In the genomic region with DNA sequence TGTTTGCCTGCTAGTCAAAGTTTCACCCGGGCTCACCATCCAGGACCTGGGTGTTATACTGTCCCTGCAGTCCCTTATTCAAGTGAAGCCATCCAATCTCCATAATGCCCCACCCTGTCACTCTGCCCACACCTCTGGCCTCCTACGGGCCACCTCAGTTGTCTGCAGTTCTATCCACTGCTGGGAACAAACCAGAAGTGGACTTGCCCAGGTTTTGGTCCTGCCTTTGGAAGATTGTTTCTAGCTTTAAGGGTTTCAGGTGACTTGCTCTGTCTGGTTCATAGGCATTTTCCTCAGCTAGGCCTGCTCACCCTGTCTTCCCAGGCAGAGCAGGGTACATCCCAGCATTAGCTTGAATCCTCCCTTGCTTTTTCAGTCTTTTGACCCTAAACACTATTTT, we compare ENCODE assay signal across 13 mouse cellular contexts. TPM values are rescaled to one million over a fixed set of nuclear protein-coding genes. Genes with fewer than 3 reads are reported as not detected.
A peak's percentile ranks its signal among the peaks of the same experiment; 100 is the strongest.
DNase-seq lines count a peak whose midpoint lies in the region; ATAC-seq lines count a peak whose summit lies in the region.
"Had no signal": no experiment of that assay in that cellular context is flagged by ENCODE, and none has a peak within 500 bp of the region (broad histone marks: within the 10 kb centered on the region; RNA-seq: fewer than 3 reads in every experiment).

No protein-coding gene starts in this region.

- H3K27ac ChIP-seq in hindbrain, embryonic 11.5 days (ENCODE audit: low read depth, low read length), result 0 out of 2 replicates have a peak overlapping the region, but pooled peaks have one; percentile 27
- no peak overlapping the region for H3K27ac ChIP-seq in hindbrain, embryonic 13.5 days
- peak overlapping the region; percentile 7; the same call in 1 of the 2 replicates for H3K27ac ChIP-seq in neural tube, embryonic 13.5 days (replicated peaks)
- peak overlapping the region; percentile 95 for H3K27ac ChIP-seq in stomach, embryonic 16.5 days (ENCODE audit: low read length)
- H3K27ac ChIP-seq: layer of hippocampus, adult 2 months had no signal

- no peak overlapping the region for H3K9ac ChIP-seq in hindbrain, embryonic 11.5 days (ENCODE audit: low read depth, low read length)
- no peak overlapping the region for H3K9ac ChIP-seq in hindbrain, embryonic 13.5 days
- H3K9ac ChIP-seq in neural tube, embryonic 13.5 days, result no peak overlapping the region
- peak overlapping the region; percentile 50 for H3K9ac ChIP-seq in stomach, embryonic 16.5 days (ENCODE audit: low read length)

- no peak for ATAC-seq in hindbrain, embryonic 11.5 days (ENCODE audit: low FRiP score)
- no peak for ATAC-seq in hindbrain, embryonic 13.5 days (ENCODE audit: low FRiP score)
- ATAC-seq in neural tube, embryonic 13.5 days (ENCODE audit: low read depth), result no peak
- no peak for ATAC-seq in stomach, embryonic 16.5 days (ENCODE audit: insufficient read depth, low FRiP score)
- ATAC-seq: Patski had no signal

- H3K4me1 ChIP-seq in hindbrain, embryonic 11.5 days (replicated peaks; ENCODE audit: control insufficient read depth, insufficient read depth, low read length), result no peaks in the 10 kb centered on the region
- peaks cover 20% of the 10 kb centered on the region for H3K4me1 ChIP-seq in hindbrain, embryonic 13.5 days (replicated peaks)
- peaks cover 22% of the 10 kb centered on the region for H3K4me1 ChIP-seq in neural tube, embryonic 13.5 days (replicated peaks)
- peaks cover 33% of the 10 kb centered on the region for H3K4me1 ChIP-seq in stomach, embryonic 16.5 days (ENCODE audit: control insufficient read depth, insufficient read depth, low read length)

- no peaks in the 10 kb centered on the region for H3K27me3 ChIP-seq in hindbrain, embryonic 11.5 days (ENCODE audit: control insufficient read depth, insufficient read depth, low read length)
- H3K27me3 ChIP-seq in hindbrain, embryonic 13.5 days, result no peaks in the 10 kb centered on the region
- H3K27me3 ChIP-seq in neural tube, embryonic 13.5 days, result no peaks in the 10 kb centered on the region
- no peaks in the 10 kb centered on the region for H3K27me3 ChIP-seq in stomach, embryonic 16.5 days (ENCODE audit: control insufficient read depth, insufficient read depth, low read length)
- H3K27me3 ChIP-seq: Patski had no signal

- peak; percentile 5 for DNase-seq in cerebellum, adult 9-11 months
- DNase-seq in cerebellum, adult 8-10 months, result no peak
- DNase-seq in hindbrain, embryonic 11.5 days (ENCODE audit: low spot score), result no peak
- no peak for DNase-seq in neural tube, embryonic 10.5 days (ENCODE audit: extremely low spot score, low spot score)
- DNase-seq in B cell, adult 2 months, result no peak
- DNase-seq: lung, adult 18-20 months had no signal

- 72% methylated on average over 2 of the region's 2 CpGs for WGBS in hindbrain, embryonic 11.5 days
- WGBS in hindbrain, embryonic 13.5 days, result 55% methylated on average over 2 of the region's 2 CpGs
- 58% methylated on average over 2 of the region's 2 CpGs for WGBS in neural tube, embryonic 13.5 days
- 45% methylated on average over 2 of the region's 2 CpGs for WGBS in stomach, embryonic 16.5 days

- H3K4me2 ChIP-seq in hindbrain, embryonic 11.5 days (replicated peaks; ENCODE audit: low read depth, low read length), result no peak overlapping the region
- no peak overlapping the region for H3K4me2 ChIP-seq in hindbrain, embryonic 13.5 days
- no peak overlapping the region for H3K4me2 ChIP-seq in neural tube, embryonic 13.5 days
- no peak overlapping the region for H3K4me2 ChIP-seq in stomach, embryonic 16.5 days (ENCODE audit: low read depth, low read length)

- no peaks in the 10 kb centered on the region for H3K36me3 ChIP-seq in hindbrain, embryonic 11.5 days (ENCODE audit: control insufficient read depth, insufficient read depth, low read length)
- H3K36me3 ChIP-seq in hindbrain, embryonic 13.5 days, result no peaks in the 10 kb centered on the region
- H3K36me3 ChIP-seq in neural tube, embryonic 13.5 days, result no peaks in the 10 kb centered on the region
- no peaks in the 10 kb centered on the region for H3K36me3 ChIP-seq in stomach, embryonic 16.5 days (ENCODE audit: control insufficient read depth, insufficient read depth, low read length)

- no peaks in the 10 kb centered on the region for H3K9me3 ChIP-seq in hindbrain, embryonic 11.5 days (ENCODE audit: control insufficient read depth, low read length)
- H3K9me3 ChIP-seq in hindbrain, embryonic 13.5 days, result no peaks in the 10 kb centered on the region
- no peaks in the 10 kb centered on the region for H3K9me3 ChIP-seq in neural tube, embryonic 13.5 days
- no peaks in the 10 kb centered on the region for H3K9me3 ChIP-seq in stomach, embryonic 16.5 days (replicated peaks; ENCODE audit: control insufficient read depth, low read length)

- no peak overlapping the region for H3K4me3 ChIP-seq in hindbrain, embryonic 11.5 days (ENCODE audit: low read depth, low read length)
- H3K4me3 ChIP-seq in hindbrain, embryonic 13.5 days, result no peak overlapping the region
- H3K4me3 ChIP-seq in neural tube, embryonic 13.5 days, result no peak overlapping the region
- no peak overlapping the region for H3K4me3 ChIP-seq in stomach, embryonic 16.5 days (replicated peaks; ENCODE audit: low read length)
- H3K4me3 ChIP-seq: layer of hippocampus, adult 2 months had no signal

RNA-seq across cellular contexts. Expression of gene Lsp1, which starts 5.4 kb away (rescaled TPM):
- 16.1 and 18.7 TPM in 2 replicates for polyA plus RNA-seq in hindbrain, embryonic 11.5 days (2014; fragmentation: Nextera tagmentation; extraction: Ambion mirVana)
- 5.1 and 6.8 TPM in 2 replicates for polyA plus RNA-seq in hindbrain, embryonic 13.5 days (2015; fragmentation: Nextera tagmentation; extraction: Ambion mirVana)
- polyA plus RNA-seq in neural tube, embryonic 13.5 days (2015; fragmentation: Nextera tagmentation; extraction: Ambion mirVana), result 9.3 and 15.8 TPM in 2 replicates
- polyA plus RNA-seq in stomach, embryonic 16.5 days (2015; fragmentation: Nextera tagmentation; extraction: Ambion mirVana), result 216 and 235 TPM in 2 replicates

RNA-seq across cellular contexts. Expression of gene Tnni2, which starts 13.6 kb away (rescaled TPM):
- polyA plus RNA-seq in hindbrain, embryonic 11.5 days (2014; fragmentation: Nextera tagmentation; extraction: Ambion mirVana), result 1.4 and 1.7 TPM in 2 replicates
- 1.4 and 1.8 TPM in 2 replicates for polyA plus RNA-seq in hindbrain, embryonic 13.5 days (2015; fragmentation: Nextera tagmentation; extraction: Ambion mirVana)
- polyA plus RNA-seq in neural tube, embryonic 13.5 days (2015; fragmentation: Nextera tagmentation; extraction: Ambion mirVana), result 2.2 and 8.9 TPM in 2 replicates
- polyA plus RNA-seq in stomach, embryonic 16.5 days (2015; fragmentation: Nextera tagmentation; extraction: Ambion mirVana), result 20.2 and 217 TPM in 2 replicates
- polyA plus RNA-seq: testis, adult 2 months had no signal

RNA-seq across cellular contexts. Expression of gene Syt8, which starts 20.6 kb away (rescaled TPM):
- not detected in 2 replicates for polyA plus RNA-seq in hindbrain, embryonic 11.5 days (2014; fragmentation: Nextera tagmentation; extraction: Ambion mirVana)
- not detected in 2 replicates for polyA plus RNA-seq in hindbrain, embryonic 13.5 days (2015; fragmentation: Nextera tagmentation; extraction: Ambion mirVana)
- 0.39 TPM in 1 of 2 replicates, not detected in the other for polyA plus RNA-seq in neural tube, embryonic 13.5 days (2015; fragmentation: Nextera tagmentation; extraction: Ambion mirVana)
- 31.1 and 50.1 TPM in 2 replicates for polyA plus RNA-seq in stomach, embryonic 16.5 days (2015; fragmentation: Nextera tagmentation; extraction: Ambion mirVana)
- polyA plus RNA-seq: cortical plate, adult 2 months had no signal

RNA-seq across cellular contexts. Expression of gene Tnnt3, which starts 43.4 kb away (rescaled TPM):
- polyA plus RNA-seq in hindbrain, embryonic 11.5 days (2014; fragmentation: Nextera tagmentation; extraction: Ambion mirVana), result 1.7 and 1.9 TPM in 2 replicates
- polyA plus RNA-seq in hindbrain, embryonic 13.5 days (2015; fragmentation: Nextera tagmentation; extraction: Ambion mirVana), result 1.1 and 2.5 TPM in 2 replicates
- 2.4 and 8.4 TPM in 2 replicates for polyA plus RNA-seq in neural tube, embryonic 13.5 days (2015; fragmentation: Nextera tagmentation; extraction: Ambion mirVana)
- 12.0 and 208 TPM in 2 replicates for polyA plus RNA-seq in stomach, embryonic 16.5 days (2015; fragmentation: Nextera tagmentation; extraction: Ambion mirVana)
- polyA plus RNA-seq: testis, adult 2 months had no signal

Comparison
In these comparisons a context has a peak if more than half of its experiments do, and no peak if none do; other contexts are left out.
1. RNA of gene Lsp1, which starts 5.4 kb away (polyA plus RNA-seq): 216 to 235 TPM in stomach, embryonic 16.5 days; 16.1 to 18.7 TPM in hindbrain, embryonic 11.5 days, 9.3 to 15.8 TPM in neural tube, embryonic 13.5 days and 5.1 to 6.8 TPM in hindbrain, embryonic 13.5 days; every median in the first group is over 10 times any median in the second.
2. RNA of gene Syt8, which starts 20.6 kb away (polyA plus RNA-seq): 31.1 to 50.1 TPM in stomach, embryonic 16.5 days; not detected in hindbrain, embryonic 11.5 days, 0.39 TPM in neural tube, embryonic 13.5 days and not detected in hindbrain, embryonic 13.5 days; every median in the first group is over 10 times any median in the second.